Mouse (Mus musculus): ENCODE measurements around the gene Cdk5r2. TPM values are rescaled to one million over a fixed set of nuclear protein-coding genes. Genes with fewer than 3 reads are reported as not detected.
A peak's percentile ranks its signal among the peaks of the same experiment; 100 is the strongest.
"Not testable (repeated sequence)": the region's sequence is repeated elsewhere in the genome, so short reads cannot be mapped to it uniquely, and the experiment has no call there.

Cdk5r2 gene
- total and polyA plus RNA-seq, 2 experiments from 2014 or later: 9.7 to 27.2 TPM

DNA sequence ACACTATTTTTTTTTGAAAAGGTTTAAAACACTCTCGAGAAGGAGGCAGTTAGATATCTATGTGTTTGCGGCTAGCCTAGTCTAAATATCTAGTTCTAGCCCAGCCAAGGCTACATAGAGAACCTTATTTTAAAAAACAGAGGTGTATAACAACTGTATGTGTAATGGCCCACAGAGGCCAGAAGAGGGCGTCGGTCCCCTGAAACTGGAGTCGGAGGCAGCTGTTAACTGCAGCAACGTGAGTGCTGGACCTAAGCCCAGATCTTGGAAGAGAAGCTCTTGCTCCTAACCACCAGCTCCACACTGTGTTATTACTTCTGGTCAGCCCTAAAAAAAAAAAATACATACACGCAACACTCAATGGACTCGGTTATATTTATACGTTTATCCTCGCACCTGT, 45.7 kb upstream of the Cdk5r2 start:
- no peaks in the 10 kb centered on the region for H3K9me3 ChIP-seq (ENCODE audit: low read length)
- H3K27me3 ChIP-seq (ENCODE audit: insufficient read depth, low read length): peaks cover 37% of the 10 kb centered on the region
- no peak overlapping the region for H3K4me2 ChIP-seq (ENCODE audit: low read depth)
- H3K4me1 ChIP-seq (ENCODE audit: insufficient read depth): peaks cover 10% of the 10 kb centered on the region
- H3K36me3 ChIP-seq (ENCODE audit: insufficient read depth): no peaks in the 10 kb centered on the region
- WGBS: 65% methylated on average over 10 of the region's 10 CpGs
- no peak overlapping the region for H3K27ac ChIP-seq (ENCODE audit: low read depth, low read length)
- no peak overlapping the region for H3K9ac ChIP-seq
- peak; percentile 35 for TF ChIP-seq CTCF (IDR thresholded peaks at IDR 0.05; ENCODE audit: low read depth)
- ATAC-seq (no peak), DNase-seq (no peak)
- H3K4me3 ChIP-seq (ENCODE audit: low read depth, low read length): no peak overlapping the region

DNA sequence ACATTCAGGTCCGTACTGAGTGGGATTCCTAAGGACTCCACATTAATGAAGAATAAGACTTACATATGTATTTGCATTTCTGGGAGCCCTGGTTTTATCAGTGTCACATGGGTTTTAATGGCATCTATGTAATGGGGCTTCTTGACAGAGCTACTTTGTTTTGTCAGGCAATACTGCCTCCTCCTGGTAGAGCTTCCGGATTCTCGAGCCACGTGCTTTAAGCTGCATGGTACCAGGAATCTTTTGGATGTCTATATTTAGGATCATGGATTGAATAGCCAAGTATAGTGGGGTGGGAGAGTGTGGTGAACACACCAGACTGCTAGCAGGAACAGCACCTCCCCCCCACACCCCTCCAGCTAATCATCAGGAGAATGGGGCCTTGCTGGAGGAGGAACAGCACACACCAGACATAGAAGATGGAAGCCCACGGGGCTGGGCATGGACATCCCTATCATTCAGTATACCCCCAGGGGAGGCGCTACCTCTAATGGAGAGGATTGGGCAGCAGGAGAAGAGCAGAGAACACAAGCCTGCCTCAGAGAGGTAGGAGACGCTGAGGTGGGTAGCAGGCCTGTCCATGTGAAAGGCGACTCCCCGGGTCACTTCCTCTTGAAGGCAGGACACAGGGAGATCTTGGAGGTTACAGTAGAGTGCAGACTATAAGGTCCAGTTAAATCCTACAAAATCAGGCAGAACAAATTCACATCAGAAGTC, 39.6 kb upstream of the Cdk5r2 start:
- Histone ChIP-seq H3K27ac (ENCODE audit: low read depth, low read length) (no peak overlapping the region), H3K9me3 (ENCODE audit: low read length) (no peaks in the 10 kb centered on the region), H3K36me3 (ENCODE audit: insufficient read depth) (no peaks in the 10 kb centered on the region), H3K4me2 (ENCODE audit: low read depth) (no peak overlapping the region), H3K27me3 (ENCODE audit: insufficient read depth, low read length) (no peaks in the 10 kb centered on the region), H3K9ac (no peak overlapping the region), H3K4me3 (ENCODE audit: low read depth, low read length) (no peak overlapping the region), H3K4me1 (ENCODE audit: insufficient read depth) (no peaks in the 10 kb centered on the region)
- ATAC-seq: no peak
- no peak; the same call in none of the 2 replicates for TF ChIP-seq CTCF (IDR thresholded peaks at IDR 0.05; ENCODE audit: low read depth)
- no peak for DNase-seq
- WGBS: 79% methylated on average over 9 of the region's 9 CpGs

DNA sequence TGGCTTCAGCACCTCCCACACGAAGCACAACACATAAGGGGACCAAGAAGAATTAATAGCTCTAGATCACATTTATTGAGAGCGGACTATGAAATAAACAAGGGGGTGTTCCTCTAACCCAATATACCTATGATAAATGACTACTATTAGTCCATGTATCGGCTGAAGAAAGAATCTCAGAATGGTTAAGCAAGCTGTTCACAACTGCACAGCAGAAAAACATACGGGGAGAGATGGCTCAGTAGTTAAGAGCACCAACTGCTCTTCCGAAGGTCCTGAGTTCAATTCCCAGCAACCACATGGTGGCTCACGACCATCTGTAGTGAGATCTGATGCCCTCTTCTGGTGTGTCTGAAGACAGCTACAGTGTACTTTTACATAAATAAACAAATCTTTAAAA, 38.8 kb upstream of the Cdk5r2 start:
- DNase-seq; H3K9me3 ChIP-seq (ENCODE audit: low read length); H3K27ac ChIP-seq (ENCODE audit: low read depth, low read length); H3K9ac ChIP-seq; H3K4me3 ChIP-seq (ENCODE audit: low read depth, low read length); H3K4me1 ChIP-seq (ENCODE audit: insufficient read depth); H3K27me3 ChIP-seq (ENCODE audit: insufficient read depth, low read length); ATAC-seq; H3K4me2 ChIP-seq (ENCODE audit: low read depth); H3K36me3 ChIP-seq (ENCODE audit: insufficient read depth): not testable (repeated sequence)
- WGBS: 93% methylated on average over 6 of the region's 6 CpGs

DNA sequence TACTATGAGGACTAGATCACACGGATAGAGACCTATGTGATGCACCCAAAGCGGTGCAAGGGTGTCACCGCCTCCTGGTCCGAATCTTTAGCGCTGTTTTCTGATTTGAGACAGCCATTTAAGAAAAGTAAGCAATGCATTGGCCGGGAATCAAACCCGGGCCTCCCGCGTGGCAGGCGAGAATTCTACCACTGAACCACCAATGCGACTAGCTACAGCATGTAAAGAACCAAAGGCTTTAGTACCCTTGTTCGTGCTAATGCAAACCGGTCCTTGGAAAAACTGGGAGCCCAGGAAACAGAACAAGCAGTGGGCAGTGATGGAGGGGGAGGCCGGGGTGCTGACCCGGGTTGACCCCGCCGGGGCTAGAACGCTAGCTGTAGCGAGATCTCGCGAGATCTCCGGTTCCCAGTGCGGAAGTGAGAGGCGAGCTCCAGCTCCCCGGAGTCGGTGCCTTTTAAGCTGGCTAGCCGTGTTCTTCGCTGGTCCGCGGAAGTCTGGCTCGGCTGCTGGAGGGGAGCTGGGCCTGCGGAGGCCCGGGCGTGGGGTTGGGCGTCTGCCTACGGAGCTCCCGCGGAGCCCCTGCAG, 38.0 kb upstream of the Cdk5r2 start:
- peak; percentile 93 for DNase-seq
- Histone ChIP-seq H3K36me3 (ENCODE audit: insufficient read depth) (no peaks in the 10 kb centered on the region), H3K27me3 (ENCODE audit: insufficient read depth, low read length) (no peaks in the 10 kb centered on the region), H3K4me2 (ENCODE audit: low read depth) (peak overlapping the region; percentile 69), H3K9ac (peak overlapping the region; percentile 93), H3K4me1 (ENCODE audit: insufficient read depth) (no peaks in the 10 kb centered on the region), H3K27ac (ENCODE audit: low read depth, low read length) (peak overlapping the region; percentile 92), H3K9me3 (ENCODE audit: low read length) (no peaks in the 10 kb centered on the region), H3K4me3 (ENCODE audit: low read depth, low read length) (peak overlapping the region; percentile 63)
- TF ChIP-seq CTCF (IDR thresholded peaks at IDR 0.05; ENCODE audit: low read depth): no peak
- ATAC-seq: peak; percentile 92
- 4% methylated on average over 38 of the region's 38 CpGs for WGBS

DNA sequence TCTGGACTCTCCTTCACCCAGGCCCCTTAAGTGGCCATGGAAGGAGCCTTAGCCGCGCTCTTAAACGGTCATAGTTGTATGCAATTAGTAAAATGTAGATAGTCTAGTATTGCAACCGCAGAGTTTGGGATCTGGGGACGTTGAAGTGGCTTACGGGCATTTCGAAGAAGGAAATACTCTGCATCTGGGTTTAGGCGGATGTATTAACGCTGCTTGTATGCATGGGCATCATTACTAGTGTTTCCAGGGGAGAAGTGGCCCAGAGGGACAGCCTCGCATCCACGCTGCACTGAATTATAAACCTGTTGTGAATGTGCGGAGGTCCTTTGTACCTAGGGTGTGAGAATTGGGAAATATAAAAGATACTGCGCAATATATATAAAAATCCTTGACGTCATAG, 37.5 kb upstream of the Cdk5r2 start:
- ATAC-seq (peak; percentile 38), DNase-seq (no peak)
- peak overlapping the region; percentile 69 for H3K4me2 ChIP-seq (ENCODE audit: low read depth)
- TF ChIP-seq CTCF (IDR thresholded peaks at IDR 0.05; ENCODE audit: low read depth): no peak
- H3K4me3 ChIP-seq (ENCODE audit: low read depth, low read length): peak overlapping the region; percentile 63
- H3K9me3 ChIP-seq (ENCODE audit: low read length): no peaks in the 10 kb centered on the region
- H3K27ac ChIP-seq (ENCODE audit: low read depth, low read length): peak overlapping the region; percentile 92
- H3K9ac ChIP-seq: peak overlapping the region; percentile 93
- H3K4me1 ChIP-seq (ENCODE audit: insufficient read depth): no peaks in the 10 kb centered on the region
- 12% methylated on average over 14 of the region's 14 CpGs for WGBS
- H3K27me3 ChIP-seq (ENCODE audit: insufficient read depth, low read length): no peaks in the 10 kb centered on the region
- H3K36me3 ChIP-seq (ENCODE audit: insufficient read depth): no peaks in the 10 kb centered on the region

DNA sequence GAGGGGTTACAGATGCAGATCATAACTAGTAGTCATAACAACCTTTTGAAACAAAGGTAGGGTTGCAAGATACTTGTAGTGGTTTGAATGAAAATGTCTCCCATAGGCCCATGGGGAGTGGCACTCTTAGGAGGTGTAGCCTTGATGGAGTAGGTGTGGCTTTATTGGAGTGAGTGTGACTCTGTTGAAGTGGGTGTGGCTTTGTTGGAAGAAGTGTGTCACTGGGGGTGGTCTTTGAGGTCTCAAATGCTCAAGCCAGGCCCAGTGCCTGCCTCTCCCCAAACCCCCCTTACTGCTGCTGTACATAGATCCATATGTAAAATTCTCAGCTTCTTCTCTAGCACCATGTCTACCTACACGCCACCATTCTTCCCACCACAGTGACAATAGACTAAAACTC, 36.2 kb upstream of the Cdk5r2 start:
- H3K36me3 ChIP-seq (ENCODE audit: insufficient read depth): no peaks in the 10 kb centered on the region
- no peak for TF ChIP-seq CTCF (IDR thresholded peaks at IDR 0.05; ENCODE audit: low read depth)
- no peak overlapping the region for H3K9ac ChIP-seq
- no peaks in the 10 kb centered on the region for H3K27me3 ChIP-seq (ENCODE audit: insufficient read depth, low read length)
- H3K4me1 ChIP-seq (ENCODE audit: insufficient read depth): no peaks in the 10 kb centered on the region
- ATAC-seq (no peak), DNase-seq (no peak)
- H3K4me3 ChIP-seq (ENCODE audit: low read depth, low read length): no peak overlapping the region
- H3K27ac ChIP-seq (ENCODE audit: low read depth, low read length): no peak overlapping the region
- 97% methylated on average over 1 of the region's 1 CpGs for WGBS
- H3K9me3 ChIP-seq (ENCODE audit: low read length): no peaks in the 10 kb centered on the region
- H3K4me2 ChIP-seq (ENCODE audit: low read depth): no peak overlapping the region

DNA sequence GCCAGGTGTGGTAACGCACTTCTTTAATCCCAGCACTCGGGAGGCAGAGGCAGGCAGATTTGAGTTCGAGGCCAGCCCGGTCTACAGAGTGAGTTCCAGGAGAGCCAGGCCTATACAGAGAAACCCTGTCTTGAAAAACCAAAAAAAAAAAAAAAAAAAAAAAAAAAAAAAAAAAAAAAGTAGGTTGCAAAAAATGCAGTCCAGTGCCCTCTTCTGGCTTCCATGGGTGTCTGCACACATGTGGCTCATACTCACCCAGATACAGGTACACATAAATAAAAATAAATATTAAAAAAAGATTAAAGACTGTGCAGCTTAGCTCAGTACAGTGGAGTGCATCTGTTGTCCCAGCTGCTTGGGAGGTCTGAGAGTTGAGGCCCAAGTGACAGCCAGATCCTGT, 31.1 kb upstream of the Cdk5r2 start:
- ATAC-seq; H3K4me2 ChIP-seq (ENCODE audit: low read depth); H3K27me3 ChIP-seq (ENCODE audit: insufficient read depth, low read length); H3K36me3 ChIP-seq (ENCODE audit: insufficient read depth); H3K27ac ChIP-seq (ENCODE audit: low read depth, low read length); H3K4me3 ChIP-seq (ENCODE audit: low read depth, low read length); H3K9ac ChIP-seq; DNase-seq; H3K4me1 ChIP-seq (ENCODE audit: insufficient read depth); H3K9me3 ChIP-seq (ENCODE audit: low read length): not testable (repeated sequence)
- WGBS: 95% methylated on average over 4 of the region's 4 CpGs

All from forebrain, postnatal 0 days (tissue).